Comparison of ENCODE assay signal across 9 mouse cellular contexts in the genomic region with DNA sequence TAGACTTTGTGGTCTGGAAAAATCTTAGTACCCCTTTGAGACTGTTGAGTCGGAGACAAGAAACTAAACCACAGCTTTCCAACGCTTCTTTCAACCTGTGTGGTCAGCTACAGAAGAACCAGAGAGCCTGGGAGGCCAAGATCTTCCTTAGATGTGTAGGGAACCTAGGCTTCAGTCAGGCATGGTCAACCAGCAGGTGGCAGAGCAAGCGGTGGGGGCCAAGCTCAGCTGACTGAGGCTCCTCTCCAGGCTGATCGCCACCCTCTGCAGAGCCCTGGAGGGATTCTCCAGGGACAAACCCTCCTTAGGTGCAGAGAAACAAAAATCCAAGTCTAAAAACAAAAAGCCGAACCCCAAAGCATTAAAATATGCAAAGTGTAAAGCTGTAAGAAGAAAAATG. TPM values are rescaled to one million over a fixed set of nuclear protein-coding genes. Genes with fewer than 3 reads are reported as not detected.
A peak's percentile ranks its signal among the peaks of the same experiment; 100 is the strongest.
DNase-seq lines count a peak whose midpoint lies in the region; ATAC-seq and TF ChIP-seq lines count a peak whose summit lies in the region.
"Had no signal": no experiment of that assay in that cellular context is flagged by ENCODE, and none has a peak within 500 bp of the region (broad histone marks: within the 10 kb centered on the region; RNA-seq: fewer than 3 reads in every experiment).

No protein-coding gene starts in this region.

- H3K4me1 ChIP-seq in heart, embryonic 10.5 days, result peaks cover 20% of the 10 kb centered on the region; the same call in 1 of the 2 replicates
- peaks cover 5% of the 10 kb centered on the region; the same call in 1 of the 2 replicates for H3K4me1 ChIP-seq in heart, embryonic 11.5 days (ENCODE audit: control insufficient read depth, insufficient read depth, low read length)
- H3K4me1 ChIP-seq in bone marrow, adult 2 months (ENCODE audit: control insufficient read depth, insufficient read depth, low read length), result no peaks in the 10 kb centered on the region
- H3K4me1 ChIP-seq: limb, embryonic 15.5 days had no signal

- no peak for ATAC-seq in heart, embryonic 11.5 days (replicated peaks; ENCODE audit: insufficient number of reproducible peaks, low FRiP score, low TSS enrichment)

- peaks cover 22% of the 10 kb centered on the region for H3K36me3 ChIP-seq in heart, embryonic 10.5 days
- 0 out of 2 replicates have a peak, but pooled peaks cover 3% of the 10 kb centered on the region for H3K36me3 ChIP-seq in heart, embryonic 11.5 days (ENCODE audit: control insufficient read depth, insufficient read depth, low read length)
- H3K36me3 ChIP-seq: limb, embryonic 15.5 days had no signal

- 52% methylated on average over 5 of the region's 5 CpGs for WGBS in heart, embryonic 10.5 days
- WGBS in heart, embryonic 11.5 days (ENCODE audit: insufficient replicate concordance), result 45% methylated on average over 5 of the region's 5 CpGs
- 34% methylated on average over 5 of the region's 5 CpGs for WGBS in bone marrow, adult 2 months

- no peak overlapping the region for H3K4me2 ChIP-seq in heart, embryonic 11.5 days
- H3K4me2 ChIP-seq: limb, embryonic 15.5 days had no signal

- peak; percentile 79 for TF ChIP-seq CTCF in bone marrow, adult 2 months (IDR thresholded peaks at IDR 0.05; ENCODE audit: control insufficient read depth, insufficient read depth, low read length)

- 0 out of 2 replicates have a peak overlapping the region, but pooled peaks have one; percentile 22 for H3K27ac ChIP-seq in heart, embryonic 10.5 days
- H3K27ac ChIP-seq in heart, embryonic 11.5 days (ENCODE audit: low read depth, low read length), result no peak overlapping the region
- no peak overlapping the region for H3K27ac ChIP-seq in bone marrow, adult 2 months (ENCODE audit: control insufficient read depth, insufficient read depth, low read depth, low read length, poor library complexity)
- H3K27ac ChIP-seq: limb, embryonic 15.5 days had no signal

- TF ChIP-seq POLR2A in bone marrow, adult 2 months (IDR thresholded peaks at IDR 0.05; ENCODE audit: borderline replicate concordance, control insufficient read depth, low read depth, low read length), result no peak

- H3K9ac ChIP-seq in heart, embryonic 11.5 days (ENCODE audit: low read depth, low read length), result no peak overlapping the region
- H3K9ac ChIP-seq: limb, embryonic 15.5 days had no signal

- H3K9me3 ChIP-seq in heart, embryonic 10.5 days, result no peaks in the 10 kb centered on the region
- no peaks in the 10 kb centered on the region for H3K9me3 ChIP-seq in heart, embryonic 11.5 days (replicated peaks; ENCODE audit: control insufficient read depth, low read length)
- H3K9me3 ChIP-seq: limb, embryonic 15.5 days had no signal

- H3K27me3 ChIP-seq in heart, embryonic 10.5 days (ENCODE audit: insufficient read depth, poor library complexity, severe bottlenecking), result no peaks in the 10 kb centered on the region
- H3K27me3 ChIP-seq in heart, embryonic 11.5 days (ENCODE audit: control insufficient read depth, insufficient read depth, low read length), result no peaks in the 10 kb centered on the region
- H3K27me3 ChIP-seq: limb, embryonic 15.5 days had no signal

- no peak overlapping the region for H3K4me3 ChIP-seq in heart, embryonic 10.5 days
- H3K4me3 ChIP-seq in heart, embryonic 11.5 days (ENCODE audit: low read depth, low read length), result no peak overlapping the region
- no peak overlapping the region for H3K4me3 ChIP-seq in bone marrow, adult 2 months (replicated peaks; ENCODE audit: control insufficient read depth, low read depth, low read length)
- H3K4me3 ChIP-seq: limb, embryonic 15.5 days had no signal

- DNase-seq in heart, embryonic 10.5 days (ENCODE audit: low spot score), result no peak
- peak; percentile 53 for DNase-seq in CD4-positive helper T cell, adult 2 months (ENCODE audit: low read depth, low spot score)
- DNase-seq in kidney, postnatal 4 days, result peak; percentile 71 to 76
- peak; percentile 55 to 71 for DNase-seq in spleen, postnatal 4 days (ENCODE audit: low spot score in 2 of 2)
- DNase-seq in cerebellum, adult 11-12 months, result no peak
- DNase-seq in left cerebral cortex, adult 11 months (ENCODE audit: low spot score), result no peak

RNA-seq across cellular contexts. Expression of gene Anxa6, which starts 13.4 kb away (rescaled TPM):
- 255 and 342 TPM in 2 replicates for polyA plus RNA-seq in heart, embryonic 10.5 days (2016; fragmentation: Nextera tagmentation; extraction: Ambion mirVana)
- 300 and 370 TPM in 2 replicates for polyA plus RNA-seq in heart, embryonic 11.5 days (2014; fragmentation: Nextera tagmentation; extraction: Ambion mirVana)
- 17.6 and 30.5 TPM in 2 replicates for polyA plus RNA-seq in bone marrow, adult 2 months (2011; ENCODE audit: insufficient read depth, insufficient read length, low replicate concordance, missing spikeins)

RNA-seq across cellular contexts. Expression of gene Ccdc69, which starts 31.3 kb away (rescaled TPM):
- polyA plus RNA-seq in heart, embryonic 10.5 days (2016; fragmentation: Nextera tagmentation; extraction: Ambion mirVana), result 10.4 and 17.5 TPM in 2 replicates
- polyA plus RNA-seq in heart, embryonic 11.5 days (2014; fragmentation: Nextera tagmentation; extraction: Ambion mirVana), result 16.5 and 17.1 TPM in 2 replicates
- 2.8 and 7.7 TPM in 2 replicates for polyA plus RNA-seq in bone marrow, adult 2 months (2011; ENCODE audit: insufficient read depth, insufficient read length, low replicate concordance, missing spikeins)

RNA-seq across cellular contexts. Expression of gene Gm2a, which starts 51.3 kb away (rescaled TPM):
- polyA plus RNA-seq in heart, embryonic 10.5 days (2016; fragmentation: Nextera tagmentation; extraction: Ambion mirVana), result 33.5 and 52.0 TPM in 2 replicates
- polyA plus RNA-seq in heart, embryonic 11.5 days (2014; fragmentation: Nextera tagmentation; extraction: Ambion mirVana), result 50.0 and 51.9 TPM in 2 replicates
- polyA plus RNA-seq in bone marrow, adult 2 months (2011; ENCODE audit: insufficient read depth, insufficient read length, low replicate concordance, missing spikeins), result 7.6 and 20.8 TPM in 2 replicates

Comparison
In these comparisons a context has a peak if more than half of its experiments do, and no peak if none do; other contexts are left out.
1. DNase-seq: peak in CD4-positive helper T cell, adult 2 months (single experiment), kidney, postnatal 4 days (2 of 2) and spleen, postnatal 4 days (2 of 2); none in heart, embryonic 10.5 days (single experiment), cerebellum, adult 11-12 months (single experiment) and left cerebral cortex, adult 11 months (single experiment).